Mouse (Mus musculus) C2C12 (cell line): ENCODE measurements around the gene Otop1. TPM values are rescaled to one million over a fixed set of nuclear protein-coding genes. Genes with fewer than 3 reads are reported as not detected.

Source experiments
- H3K27me3 ChIP-seq: one replicate; pipeline ENCODE4 v1.6.1; 2011; ENCODE audit not compliant: control insufficient read depth, insufficient read depth, insufficient read length
- H3K36me3 ChIP-seq: one replicate; pipeline ENCODE4 v1.6.1; 2011; ENCODE audit not compliant: control insufficient read depth, insufficient read depth
- H3K4me3 ChIP-seq: one replicate; pipeline ENCODE4 v1.5.1; 2011; ENCODE audit warnings: mild to moderate bottlenecking, control low read depth; ENCODE audit not compliant: poor library complexity, insufficient read depth, severe bottlenecking
- H3K79me2 ChIP-seq: one replicate; pipeline ENCODE4 v1.6.1; 2011; ENCODE audit not compliant: control insufficient read depth, insufficient read depth
- H3K79me3 ChIP-seq: one replicate; pipeline ENCODE4 v1.6.1; 2011; ENCODE audit warnings: low read depth, control low read depth
- H3ac ChIP-seq: one replicate; pipeline ENCODE3; 2011; ENCODE audit warnings: low read depth; ENCODE audit not compliant: control insufficient read depth, insufficient read length
- CEBPB ChIP-seq: IDR thresholded peaks from one replicate; pipeline ENCODE4 v1.6.1; 2011; ENCODE audit warnings: low read depth, mild to moderate bottlenecking, control low read depth, moderate library complexity
- CTCF ChIP-seq: IDR thresholded peaks from one replicate; pipeline ENCODE4 v1.5.1; 2011; ENCODE audit not compliant: control insufficient read depth, insufficient read depth, insufficient read length
- FOSL1 ChIP-seq: IDR thresholded peaks from one replicate; pipeline ENCODE4 v1.8.0; 2011; ENCODE audit warnings: mild to moderate bottlenecking, low read length; ENCODE audit not compliant: poor library complexity, insufficient read depth, severe bottlenecking
- MAX ChIP-seq: IDR thresholded peaks from one replicate; pipeline ENCODE4 v1.6.1; 2011; ENCODE audit warnings: mild to moderate bottlenecking, control low read depth
- MYOD1 ChIP-seq: IDR thresholded peaks from one replicate; pipeline ENCODE4 v1.6.1; 2011; ENCODE audit warnings: low read depth; ENCODE audit not compliant: control insufficient read depth, insufficient read length
- MYOG ChIP-seq: IDR thresholded peaks from one replicate; pipeline ENCODE4 v1.6.1; 2011; ENCODE audit not compliant: control insufficient read depth, insufficient read length; ENCODE audit errors: extremely low read depth
- USF1 ChIP-seq: IDR thresholded peaks from one replicate; pipeline ENCODE4 v1.6.1; 2011; ENCODE audit warnings: low read depth, mild to moderate bottlenecking, control low read depth, moderate library complexity
- polyA plus RNA-seq: library from polyadenylated mRNA; unstranded; fragments of >200 nt; fragmentation: generic; extraction: Trizol; gene quantifications from one replicate; pipeline ENCODE4 v1.2.1, GENCODE M21; 2012; ENCODE audit warnings: missing spikeins

Otop1 gene
- polyA plus RNA-seq, 1 experiment: 0.05 TPM

DNA sequence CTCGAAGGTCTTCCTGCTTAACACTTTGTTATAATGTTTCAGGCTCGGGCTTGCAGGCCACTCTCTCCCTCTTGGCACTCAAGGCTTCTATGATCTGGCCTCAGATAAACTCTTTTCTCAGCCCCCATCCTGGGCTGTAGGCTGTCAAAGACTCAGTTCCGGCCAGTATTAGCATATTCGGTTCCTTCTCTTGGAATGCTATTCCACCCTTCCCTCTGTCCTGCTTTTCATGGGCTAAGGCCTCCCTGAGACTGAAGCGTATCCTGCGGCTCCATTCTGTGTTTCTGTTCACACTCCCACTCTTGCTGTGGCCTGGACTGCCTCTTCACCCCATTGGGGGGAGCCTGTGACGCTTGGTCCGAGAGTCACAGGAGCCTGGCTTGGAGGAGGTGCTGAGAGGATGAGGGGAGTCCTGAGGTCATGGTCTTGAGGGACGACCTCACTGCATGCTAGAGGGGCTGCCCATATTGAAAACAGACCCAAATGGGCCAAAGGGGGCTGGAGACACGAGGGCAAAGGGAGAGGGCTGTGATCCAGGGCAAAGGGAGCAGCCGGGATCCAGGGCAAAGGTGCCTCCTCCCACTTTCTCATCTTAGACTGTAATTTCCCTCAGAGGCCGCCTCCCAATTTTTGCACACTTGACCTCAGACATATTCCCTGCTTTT is 2.3 kb downstream of the Otop1 start:
- H3K79me2 ChIP-seq: no peaks in the 10 kb centered on the region
- H3K36me3 ChIP-seq: no peaks in the 10 kb centered on the region
- TF ChIP-seq USF1: no peak
- no peak for TF ChIP-seq FOSL1
- no peak for TF ChIP-seq MYOD1
- no peak for TF ChIP-seq MYOG
- TF ChIP-seq CTCF: no peak
- TF ChIP-seq MAX: no peak
- TF ChIP-seq CEBPB: no peak
- no peak overlapping the region for H3K4me3 ChIP-seq
- H3ac ChIP-seq: no peak overlapping the region
- H3K27me3 ChIP-seq: peaks cover 7% of the 10 kb centered on the region
- H3K79me3 ChIP-seq: no peaks in the 10 kb centered on the region

DNA sequence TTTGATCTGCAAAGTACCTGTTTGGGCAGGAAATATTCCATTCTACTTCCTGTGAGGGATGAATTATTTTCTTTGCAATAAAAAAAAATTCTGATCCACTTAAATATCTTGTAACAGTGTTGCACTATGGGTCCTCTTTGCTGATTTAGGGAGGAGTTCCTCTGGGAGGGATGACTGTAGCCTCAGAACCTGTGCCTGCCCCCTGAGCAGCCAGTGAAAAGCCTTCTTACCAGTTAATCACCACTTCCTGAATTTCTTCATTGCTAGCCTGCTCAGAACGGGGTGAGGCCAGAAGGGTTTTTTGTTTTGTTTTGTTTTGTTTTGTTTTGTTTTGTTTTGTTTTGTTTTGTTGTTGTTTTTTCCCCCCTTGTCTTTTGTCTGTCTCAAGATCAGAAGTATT is 4.3 kb downstream of the Otop1 start:
- Histone ChIP-seq H3K4me3 (no peak overlapping the region), H3K27me3 (peaks cover 7% of the 10 kb centered on the region), H3K36me3 (no peaks in the 10 kb centered on the region), H3K79me3 (no peaks in the 10 kb centered on the region), H3K79me2 (no peaks in the 10 kb centered on the region), H3ac (no peak overlapping the region)
- TF ChIP-seq USF1 (no peak), MYOD1 (no peak), FOSL1 (no peak), MAX (no peak), MYOG (no peak), CTCF (no peak), CEBPB (no peak)

DNA sequence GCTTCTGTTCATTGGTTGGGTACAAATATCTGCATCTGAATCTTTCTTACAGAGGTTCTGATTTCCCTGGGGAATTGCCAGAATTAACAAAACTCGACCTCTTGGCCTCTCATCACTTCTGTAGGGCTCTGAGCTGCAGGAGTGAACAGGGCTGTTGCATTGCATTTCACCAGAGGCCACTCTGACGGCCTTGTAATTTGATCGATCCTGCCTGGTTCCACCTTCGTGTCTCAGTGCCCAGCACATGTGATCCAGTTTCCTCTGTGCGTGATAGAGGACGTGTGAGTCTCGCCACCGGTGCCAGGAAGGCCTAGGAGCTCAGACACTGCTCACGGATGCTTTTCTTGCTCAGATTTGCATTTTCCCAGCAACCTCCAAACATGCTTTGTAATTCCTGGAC is 10.0 kb downstream of the Otop1 start:
- H3K79me2 ChIP-seq: no peaks in the 10 kb centered on the region
- H3ac ChIP-seq: no peak overlapping the region
- H3K27me3 ChIP-seq: no peaks in the 10 kb centered on the region
- H3K36me3 ChIP-seq: no peaks in the 10 kb centered on the region
- H3K4me3 ChIP-seq: no peak overlapping the region
- no peaks in the 10 kb centered on the region for H3K79me3 ChIP-seq
- TF ChIP-seq CEBPB: no peak
- TF ChIP-seq MAX: peak; percentile 67
- TF ChIP-seq CTCF: no peak
- peak; percentile 60 for TF ChIP-seq USF1
- TF ChIP-seq FOSL1: no peak
- TF ChIP-seq MYOG: no peak
- TF ChIP-seq MYOD1: no peak

DNA sequence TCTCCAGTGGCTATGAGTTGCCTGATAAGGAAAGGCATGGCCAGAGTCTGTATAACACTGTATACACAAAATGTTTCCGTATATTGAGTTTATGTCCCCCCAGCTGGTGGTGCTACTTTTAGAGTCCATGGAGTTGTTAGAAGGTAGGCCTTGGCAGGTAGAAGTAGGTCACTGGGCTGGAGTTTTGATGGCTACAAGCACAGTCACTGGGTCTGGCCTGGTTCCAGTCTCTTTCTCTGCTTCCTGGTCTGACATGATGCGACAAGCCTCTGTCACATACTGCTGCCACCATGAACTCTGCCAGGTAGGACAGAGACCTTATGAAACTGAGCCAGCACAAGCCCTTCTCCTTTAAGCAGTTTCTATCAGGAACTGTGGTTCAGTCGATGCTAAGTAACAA is 12.7 kb downstream of the Otop1 start:
- Histone ChIP-seq H3K36me3 (no peaks in the 10 kb centered on the region), H3K79me3 (no peaks in the 10 kb centered on the region), H3K79me2 (no peaks in the 10 kb centered on the region), H3K4me3 (no peak overlapping the region), H3ac (no peak overlapping the region), H3K27me3 (no peaks in the 10 kb centered on the region)
- TF ChIP-seq FOSL1 (no peak), MYOG (no peak), CTCF (no peak), MYOD1 (no peak), MAX (no peak), USF1 (no peak), CEBPB (no peak)

DNA sequence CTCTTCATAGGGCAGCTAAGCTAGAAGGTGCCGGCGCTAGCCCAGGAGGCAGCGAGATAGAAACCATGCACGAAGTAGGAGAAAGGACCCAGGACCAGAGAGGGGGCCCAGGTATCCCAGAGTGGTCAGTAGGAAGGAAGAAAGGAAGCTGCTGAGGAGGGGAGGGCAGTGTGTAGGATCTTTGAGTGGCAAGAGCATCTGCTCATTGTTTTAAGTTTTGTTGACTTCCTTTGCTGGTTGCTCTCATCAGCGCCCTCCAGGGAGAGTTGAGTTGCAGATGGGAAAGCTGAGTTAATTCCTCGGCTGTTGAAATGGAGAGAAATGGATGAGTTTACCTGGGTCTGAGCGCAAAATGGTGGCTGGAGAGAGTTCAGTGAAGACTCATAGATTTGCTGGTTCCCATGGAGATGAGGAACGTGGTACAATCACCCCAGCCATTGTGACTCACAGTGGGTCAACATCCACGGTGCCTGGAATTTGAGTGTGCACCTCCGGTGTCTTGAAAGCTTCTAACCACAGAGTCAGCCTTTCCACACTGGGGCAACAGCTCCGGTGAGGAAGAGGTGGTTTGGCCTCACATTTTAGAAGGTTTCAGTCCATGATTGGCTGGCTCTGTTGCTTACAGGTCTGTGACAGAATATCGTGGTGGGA is 26.1 kb downstream of the Otop1 start:
- no peak overlapping the region for H3ac ChIP-seq
- no peaks in the 10 kb centered on the region for H3K36me3 ChIP-seq
- H3K4me3 ChIP-seq: no peak overlapping the region
- H3K27me3 ChIP-seq: no peaks in the 10 kb centered on the region
- H3K79me3 ChIP-seq: no peaks in the 10 kb centered on the region
- no peaks in the 10 kb centered on the region for H3K79me2 ChIP-seq
- TF ChIP-seq FOSL1: peak; percentile 73
- peak; percentile 59 for TF ChIP-seq MYOD1
- no peak for TF ChIP-seq MAX

DNA sequence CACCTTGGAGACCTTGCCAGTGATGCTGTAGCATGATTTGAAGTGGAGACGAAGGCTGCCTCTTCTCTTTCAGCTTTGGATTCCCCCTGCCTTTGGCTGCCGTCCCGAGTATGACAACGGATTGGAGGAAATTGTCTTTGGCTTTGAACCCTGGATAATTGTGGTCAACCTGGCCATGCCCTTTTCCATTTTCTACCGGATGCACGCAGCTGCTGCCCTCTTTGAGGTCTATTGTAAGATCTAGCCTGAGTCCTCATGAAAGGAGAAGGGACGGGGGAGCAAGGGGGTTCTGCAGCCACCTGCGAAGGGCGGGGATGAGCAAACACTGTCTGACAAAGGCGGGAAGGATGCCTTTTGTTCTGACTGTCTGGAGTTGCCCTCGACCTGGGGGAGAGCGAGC is 26.9 kb downstream of the Otop1 start:
- Histone ChIP-seq H3ac (no peak overlapping the region), H3K27me3 (no peaks in the 10 kb centered on the region)

More for the DNA sequence above, 26.9 kb downstream of the Otop1 start:
- TF ChIP-seq CEBPB (no peak), MAX (peak; percentile 75), MYOD1 (peak; percentile 83)
- no peak overlapping the region for H3K4me3 ChIP-seq
- no peaks in the 10 kb centered on the region for H3K79me3 ChIP-seq
- H3K79me2 ChIP-seq: no peaks in the 10 kb centered on the region
- no peaks in the 10 kb centered on the region for H3K36me3 ChIP-seq
